Comparison of ENCODE assay signal across 8 mouse cellular contexts in the genomic region with DNA sequence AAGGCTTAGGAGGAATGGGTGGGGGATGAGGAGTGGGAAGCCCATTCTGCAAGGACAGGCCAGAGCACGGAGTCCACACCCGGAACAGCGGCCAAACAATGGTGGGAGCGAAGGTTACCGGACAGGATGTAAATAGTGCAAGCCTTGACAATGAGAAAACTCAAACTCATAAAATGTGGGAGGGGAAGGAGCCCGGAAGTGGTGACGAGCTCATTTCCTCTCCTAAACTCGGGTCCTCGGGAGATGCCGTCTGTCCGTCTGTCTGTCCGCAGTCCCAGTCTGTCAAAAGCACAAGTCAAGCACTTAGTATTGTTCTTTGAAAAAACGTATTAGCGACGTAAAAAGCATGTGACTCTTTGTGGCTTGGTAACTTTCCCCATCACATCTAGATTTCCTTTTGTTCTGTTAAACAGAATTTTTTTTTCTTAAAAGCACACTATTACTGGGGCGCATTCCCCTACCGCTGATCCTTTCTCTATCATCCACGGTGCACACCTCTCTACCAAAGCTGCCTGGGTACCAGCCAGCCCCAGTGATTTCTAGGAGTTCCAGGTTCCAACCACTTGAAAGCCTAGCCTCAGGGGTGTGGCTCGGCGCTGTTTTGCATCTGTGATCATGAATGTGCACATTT. TPM values are rescaled to one million over a fixed set of nuclear protein-coding genes. Genes with fewer than 3 reads are reported as not detected.
DNase-seq lines count a peak whose midpoint lies in the region; ATAC-seq lines count a peak whose summit lies in the region.

No protein-coding gene starts in this region.

- H3K36me3 ChIP-seq in intestine, embryonic 15.5 days, result no peaks in the 10 kb centered on the region

- no peaks in the 10 kb centered on the region for H3K27me3 ChIP-seq in intestine, embryonic 15.5 days (replicated peaks)

- peak overlapping the region; percentile 44 for H3K4me2 ChIP-seq in intestine, embryonic 15.5 days (replicated peaks)

- H3K4me1 ChIP-seq in intestine, embryonic 15.5 days (replicated peaks), result peaks cover 10% of the 10 kb centered on the region

- ATAC-seq in CD4-positive, CD25-positive, alpha-beta regulatory T cell, adult 4 months, result peak; percentile 69
- no peak for ATAC-seq in intestine, embryonic 15.5 days

- WGBS in intestine, embryonic 15.5 days, result 46% methylated on average over 20 of the region's 20 CpGs

- H3K9me3 ChIP-seq in intestine, embryonic 15.5 days, result no peaks in the 10 kb centered on the region

- no peak overlapping the region for H3K9ac ChIP-seq in intestine, embryonic 15.5 days

- no peak overlapping the region for H3K27ac ChIP-seq in intestine, embryonic 15.5 days

- peak; percentile 23 for DNase-seq in embryo, embryonic 10.5 days (ENCODE audit: low spot score)
- peak; percentile 66 to 80 for DNase-seq in lung, adult 18-20 months
- peak; percentile 14 to 43 for DNase-seq in thymus, adult 18-20 months
- no peak for DNase-seq in urinary bladder, postnatal 4 days (ENCODE audit: low spot score in 2 of 2)
- DNase-seq in cerebellum, adult 11-12 months, result no peak
- DNase-seq in testis, postnatal 10 days (ENCODE audit: low spot score), result no peak

- no peak overlapping the region for H3K4me3 ChIP-seq in intestine, embryonic 15.5 days (replicated peaks)

RNA-seq across cellular contexts. Expression of gene Blm, which starts 48.0 kb away (rescaled TPM):
- polyA plus RNA-seq in CD4-positive, CD25-positive, alpha-beta regulatory T cell, adult 4 months (2017; shearing (Covaris generic)), result 1 to 10 TPM; 6.1 to 8.8 TPM
- 16.8 and 17.4 TPM in 2 replicates for polyA plus RNA-seq in intestine, embryonic 15.5 days (2015; fragmentation: Nextera tagmentation; extraction: Ambion mirVana)

Comparison
In these comparisons a context has a peak if more than half of its experiments do, and no peak if none do; other contexts are left out.
1. DNase-seq: peak in embryo, embryonic 10.5 days (single experiment), lung, adult 18-20 months (2 of 2) and thymus, adult 18-20 months (2 of 2); none in urinary bladder, postnatal 4 days (0 of 2), cerebellum, adult 11-12 months (single experiment) and testis, postnatal 10 days (single experiment).